Mouse (Mus musculus): ENCODE data around the gene Tlnrd1.

Tlnrd1 gene

DNA sequence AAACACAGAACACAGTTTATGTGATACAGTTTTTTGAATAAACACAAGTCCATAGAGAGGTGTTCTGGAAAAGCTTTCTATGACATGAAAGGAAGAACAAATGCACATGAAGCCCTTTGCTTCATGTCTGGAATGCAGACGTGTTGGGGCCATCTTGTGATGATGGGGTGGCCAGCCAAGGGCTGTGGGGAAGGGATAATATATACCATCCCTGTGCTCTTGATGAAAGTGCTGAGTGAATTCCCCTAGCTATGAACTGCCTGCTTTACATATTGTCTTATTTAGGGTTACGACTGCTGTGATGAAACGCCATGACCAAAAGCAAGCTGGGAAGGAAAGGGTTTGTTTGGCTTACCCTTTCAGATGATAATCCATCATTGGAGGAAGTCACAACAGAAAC lies 39.3 kb downstream of the Tlnrd1 start:
- no peak for DNase-seq (ENCODE audit: low spot score)

DNA sequence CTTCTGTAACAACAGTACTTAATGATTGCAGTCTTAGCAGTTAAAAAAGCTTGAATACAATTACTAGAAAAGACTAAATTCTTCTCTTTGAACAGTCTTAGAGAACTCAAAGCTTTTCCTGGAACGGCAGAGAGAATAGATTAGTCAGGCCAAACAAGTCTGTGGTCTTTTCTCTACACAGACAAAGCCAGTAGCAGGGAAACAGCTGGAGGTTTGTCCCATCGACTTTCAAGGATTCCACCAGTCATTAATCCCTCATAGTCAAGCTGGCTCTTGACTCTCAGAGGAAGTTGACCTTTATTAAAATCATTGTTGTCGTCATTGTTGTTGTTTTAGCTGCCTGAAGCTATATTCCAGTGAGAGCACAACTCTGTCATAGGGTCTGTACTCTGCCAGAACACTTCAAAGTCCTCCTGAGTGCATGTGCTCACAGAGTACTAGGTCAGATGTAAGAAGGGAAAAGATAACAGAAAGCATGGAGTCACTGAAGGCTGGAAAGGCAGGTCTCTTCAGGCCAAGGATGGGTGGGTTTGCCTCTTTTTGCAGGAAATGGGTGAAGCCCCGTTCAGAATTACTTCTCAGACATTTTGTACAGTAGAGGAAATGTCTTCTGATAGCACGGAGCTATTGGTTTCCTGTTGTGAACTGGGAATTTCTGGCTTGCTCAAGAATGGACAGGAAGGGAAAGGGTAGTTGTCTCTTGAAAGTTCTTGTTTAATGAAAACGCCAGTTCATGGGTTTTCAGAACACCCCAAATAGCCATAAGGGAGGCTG lies 41.4 kb downstream of the Tlnrd1 start:
- DNase-seq (ENCODE audit: low spot score): no peak

DNA sequence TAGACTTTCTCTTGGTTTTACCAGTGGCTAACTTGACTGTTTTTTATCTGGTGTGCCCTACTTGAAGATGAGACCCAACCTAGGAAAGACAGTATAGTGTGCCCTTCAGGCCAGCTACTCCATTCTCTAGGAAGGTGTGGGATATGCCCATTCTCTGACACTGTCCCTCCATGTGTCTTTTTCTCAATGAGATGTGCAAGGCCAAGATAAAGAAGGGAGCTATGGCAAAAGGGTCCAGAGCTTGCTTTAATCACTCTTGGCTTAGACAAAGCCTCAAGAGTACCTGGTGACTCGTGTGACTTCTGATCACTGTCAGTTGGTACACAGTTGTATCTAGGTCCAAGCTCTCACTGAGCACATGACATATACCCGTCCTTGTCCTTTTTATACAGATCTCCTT lies 44.0 kb downstream of the Tlnrd1 start:
- no peak for DNase-seq (ENCODE audit: low spot score)

DNA sequence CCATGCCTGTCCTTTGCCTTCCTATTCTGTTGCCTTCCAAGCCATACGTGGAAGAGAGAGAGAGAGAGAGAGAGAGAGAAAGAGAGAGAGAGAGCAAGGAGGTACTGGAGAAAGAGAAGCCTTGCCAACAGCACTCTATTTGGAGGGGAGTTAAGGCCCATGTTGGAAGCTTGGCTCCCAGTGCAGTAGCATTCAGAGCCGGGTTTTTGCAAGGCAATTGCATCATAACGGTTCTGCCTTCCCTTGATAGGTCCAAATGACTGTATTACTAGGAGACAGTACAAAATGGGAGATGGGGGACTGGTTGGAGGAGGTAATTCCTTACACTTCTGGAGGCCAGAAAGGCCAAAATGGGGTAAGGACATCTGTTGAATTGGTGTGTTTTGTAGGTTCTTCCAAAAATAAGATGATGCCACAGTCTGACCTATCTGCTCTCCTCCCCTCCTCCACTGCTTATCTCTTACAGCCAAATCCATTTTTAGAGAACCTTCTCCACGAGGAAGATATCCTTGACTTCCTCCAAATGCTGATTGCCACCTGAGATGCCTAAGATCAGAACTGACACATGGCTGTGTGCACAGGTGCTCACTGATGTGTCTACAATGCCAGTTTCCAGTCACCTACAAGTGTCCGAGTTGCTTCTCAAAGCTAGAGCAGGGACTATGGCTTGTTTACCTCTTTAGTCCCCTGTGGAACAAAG lies 45.4 kb downstream of the Tlnrd1 start:
- DNase-seq (ENCODE audit: low spot score): no peak

Data from MN1 (cell line).